Mouse (Mus musculus): Measurements from ENCODE around the gene Tmem140. TPM values are rescaled to one million over a fixed set of nuclear protein-coding genes. Genes with fewer than 3 reads are reported as not detected.

Gene Tmem140
- polyA plus RNA-seq, 1 experiment from 2014 or later: 2.4 TPM

DNA sequence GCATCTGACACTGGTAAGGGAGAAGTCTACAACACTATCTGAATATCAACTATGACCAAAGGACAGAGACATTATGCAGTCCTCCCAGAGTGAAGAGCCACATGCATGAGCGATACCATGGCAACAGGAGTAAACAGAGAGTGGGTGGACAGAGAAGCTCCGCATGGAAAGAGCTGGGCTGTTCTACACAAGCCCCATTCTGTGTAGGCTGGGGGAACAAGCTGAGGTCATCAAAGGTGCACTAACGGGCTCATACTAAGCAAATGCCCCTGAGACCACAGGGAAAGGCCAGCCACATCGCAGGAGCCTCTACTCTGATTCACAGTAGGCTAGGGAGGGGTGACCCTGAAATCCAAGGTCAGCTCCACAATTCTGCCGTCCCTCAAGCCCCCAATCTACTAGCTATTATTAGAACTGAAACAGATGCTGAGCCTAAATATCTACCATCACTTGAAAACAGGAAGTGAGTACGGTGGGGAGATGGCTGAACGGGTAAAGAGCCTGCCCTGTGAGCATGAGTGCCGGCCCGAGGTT lies 39.0 kb downstream of the Tmem140 start:
- Histone ChIP-seq H3K4me1 (replicated peaks) (peaks cover 59% of the 10 kb centered on the region), H3K27me3 (no peaks in the 10 kb centered on the region), H3K27ac (no peak overlapping the region), H3K4me2 (no peak overlapping the region), H3K9me3 (replicated peaks) (no peaks in the 10 kb centered on the region), H3K36me3 (peaks cover 97% of the 10 kb centered on the region), H3K9ac (no peak overlapping the region), H3K4me3 (replicated peaks) (no peak overlapping the region)
- ATAC-seq (ENCODE audit: low read depth): no peak
- DNase-seq: no peak
- WGBS (ENCODE audit: insufficient replicate concordance): 58% methylated on average over 9 of the region's 9 CpGs

DNA sequence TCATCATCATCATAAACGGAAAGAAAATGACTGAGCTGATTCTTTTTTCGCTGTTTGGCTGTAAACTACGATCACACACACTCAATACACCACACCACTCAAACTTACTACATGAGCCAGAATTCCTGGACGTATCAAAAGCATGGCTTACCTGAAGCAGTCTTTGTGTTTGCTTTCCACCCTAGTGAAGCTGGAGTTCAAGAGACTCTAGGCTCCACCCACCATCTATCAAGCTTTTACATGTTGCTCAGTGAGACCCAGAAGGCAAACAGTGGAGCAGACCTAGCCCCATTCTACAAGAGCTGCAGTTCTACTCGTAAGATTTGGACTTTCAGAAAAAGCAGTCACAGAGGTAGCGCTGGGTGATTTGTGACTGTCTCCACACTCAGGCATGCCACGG lies 39.6 kb downstream of the Tmem140 start:
- H3K4me3 ChIP-seq (replicated peaks): no peak overlapping the region

DNA sequence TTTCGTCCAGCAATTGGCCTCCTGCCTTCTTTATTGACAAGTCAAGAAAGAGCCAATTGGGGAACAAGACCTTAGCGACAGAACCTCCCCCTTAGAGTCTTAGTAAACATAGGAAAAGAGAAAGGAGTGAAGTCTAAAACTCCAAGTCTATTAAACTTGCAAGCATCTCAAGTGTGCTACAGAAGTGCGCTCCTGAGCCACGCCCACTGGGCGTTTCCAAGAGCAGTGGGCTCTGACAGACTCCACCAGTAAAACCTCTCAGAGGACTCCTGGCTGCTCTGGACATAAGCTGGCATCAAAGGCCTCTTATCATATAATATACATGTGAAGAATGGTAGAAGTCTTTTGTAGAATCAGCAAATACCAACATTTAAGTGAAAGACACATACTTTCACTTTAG lies 40.5 kb downstream of the Tmem140 start:
- peaks cover 92% of the 10 kb centered on the region for H3K36me3 ChIP-seq
- WGBS (ENCODE audit: insufficient replicate concordance): 67% methylated on average over 5 of the region's 5 CpGs
- H3K9me3 ChIP-seq (replicated peaks): no peaks in the 10 kb centered on the region
- H3K27ac ChIP-seq: no peak overlapping the region
- H3K4me3 ChIP-seq (replicated peaks): no peak overlapping the region
- DNase-seq: no peak
- H3K27me3 ChIP-seq: no peaks in the 10 kb centered on the region
- no peak for ATAC-seq (ENCODE audit: low read depth)
- peaks cover 74% of the 10 kb centered on the region for H3K4me1 ChIP-seq (replicated peaks)
- no peak overlapping the region for H3K9ac ChIP-seq
- no peak overlapping the region for H3K4me2 ChIP-seq

More for the DNA sequence above, 39.6 kb downstream of the Tmem140 start:
- ATAC-seq (ENCODE audit: low read depth): no peak
- 0 out of 2 replicates have a peak overlapping the region, but pooled peaks have one; percentile 11 for H3K9ac ChIP-seq
- no peaks in the 10 kb centered on the region for H3K9me3 ChIP-seq (replicated peaks)
- H3K4me2 ChIP-seq: no peak overlapping the region
- H3K36me3 ChIP-seq: peaks cover 93% of the 10 kb centered on the region
- peaks cover 65% of the 10 kb centered on the region for H3K4me1 ChIP-seq (replicated peaks)
- WGBS (ENCODE audit: insufficient replicate concordance): 85% methylated on average over 7 of the region's 7 CpGs
- H3K27me3 ChIP-seq: no peaks in the 10 kb centered on the region
- DNase-seq: no peak
- H3K27ac ChIP-seq: no peak overlapping the region

DNA sequence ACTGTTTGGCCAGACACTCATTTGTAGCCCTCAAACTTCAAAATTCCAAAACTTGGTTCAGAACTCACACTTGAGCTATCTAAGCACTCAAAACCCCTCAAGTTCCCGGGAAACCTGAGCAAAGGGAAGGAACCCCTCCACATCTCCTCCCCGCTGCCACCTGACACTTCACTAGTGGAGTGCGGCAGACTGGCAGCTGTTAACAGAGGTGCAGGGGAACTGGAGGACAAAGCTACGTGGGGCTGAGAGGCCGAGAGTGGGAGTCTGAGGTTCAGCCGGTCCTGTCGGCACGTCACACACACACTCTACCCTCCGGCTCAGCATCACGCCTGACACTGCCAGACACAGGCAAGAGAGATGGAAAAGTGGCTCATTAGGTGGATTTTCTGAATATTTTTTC lies 40.9 kb downstream of the Tmem140 start:
- Histone ChIP-seq H3K4me1 (replicated peaks) (peaks cover 78% of the 10 kb centered on the region), H3K36me3 (peaks cover 94% of the 10 kb centered on the region)

DNA sequence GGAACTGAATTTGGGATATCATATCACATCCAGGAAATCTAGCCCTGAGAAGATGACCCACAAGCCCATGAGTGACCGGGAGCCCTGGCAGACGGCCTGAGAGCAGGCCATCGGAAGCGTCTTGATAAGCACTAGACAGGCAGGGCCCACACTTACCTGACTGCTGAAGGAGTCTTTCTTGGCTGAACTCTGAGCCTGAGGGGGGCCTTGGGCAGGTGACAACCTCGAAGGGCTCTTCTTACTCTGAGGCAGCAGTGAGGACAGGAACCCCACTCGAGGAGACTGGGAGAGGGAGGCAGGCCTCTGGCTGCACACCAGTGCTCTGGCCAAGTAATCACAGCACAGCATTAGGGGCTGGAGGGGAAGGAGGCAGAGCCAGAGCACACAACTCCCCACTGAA lies 41.4 kb downstream of the Tmem140 start:
- 83% methylated on average over 6 of the region's 6 CpGs for WGBS (ENCODE audit: insufficient replicate concordance)
- no peak overlapping the region for H3K4me2 ChIP-seq
- 0 out of 2 replicates have a peak overlapping the region, but pooled peaks have one; percentile 21 for H3K27ac ChIP-seq

More for the DNA sequence above, 40.9 kb downstream of the Tmem140 start:
- Histone ChIP-seq H3K27ac (no peak overlapping the region; the same call in 1 of the 2 replicates), H3K4me3 (replicated peaks) (no peak overlapping the region), H3K9ac (peak overlapping the region; percentile 20; the same call in 1 of the 2 replicates), H3K4me2 (no peak overlapping the region), H3K27me3 (no peaks in the 10 kb centered on the region), H3K9me3 (replicated peaks) (no peaks in the 10 kb centered on the region)
- ATAC-seq (ENCODE audit: low read depth) (no peak), DNase-seq (no peak)
- 85% methylated on average over 10 of the region's 10 CpGs for WGBS (ENCODE audit: insufficient replicate concordance)

DNA sequence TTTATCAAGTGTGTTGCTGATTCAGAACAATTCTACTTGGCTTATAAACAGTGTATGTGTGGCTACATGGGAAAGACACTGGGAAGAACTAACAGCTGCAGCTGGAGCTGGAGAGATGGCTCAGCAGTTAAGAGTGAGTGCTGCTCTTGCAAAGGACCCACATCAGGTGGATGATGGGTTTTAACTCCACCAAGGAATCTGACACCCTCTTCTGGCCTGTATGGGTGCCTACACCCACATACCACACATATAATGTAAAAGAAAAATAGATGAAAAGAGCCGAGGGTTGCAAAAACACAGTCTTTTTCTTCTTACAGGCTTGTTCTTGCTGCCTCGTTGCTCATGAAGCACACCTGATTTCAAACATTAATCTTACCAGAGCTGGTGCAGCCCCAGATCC lies 43.2 kb downstream of the Tmem140 start:
- peak overlapping the region; percentile 83 for H3K4me2 ChIP-seq
- peaks cover 77% of the 10 kb centered on the region for H3K36me3 ChIP-seq
- peak overlapping the region; percentile 60 for H3K9ac ChIP-seq
- H3K9me3 ChIP-seq (replicated peaks): no peaks in the 10 kb centered on the region
- 73% methylated on average over 2 of the region's 2 CpGs for WGBS (ENCODE audit: insufficient replicate concordance)
- H3K27me3 ChIP-seq: no peaks in the 10 kb centered on the region
- ATAC-seq (ENCODE audit: low read depth) (no peak), DNase-seq (no peak)
- H3K27ac ChIP-seq: peak overlapping the region; percentile 99
- H3K4me3 ChIP-seq (replicated peaks): no peak overlapping the region; the same call in 1 of the 2 replicates
- H3K4me1 ChIP-seq (replicated peaks): peaks cover 85% of the 10 kb centered on the region

More for the DNA sequence above, 41.4 kb downstream of the Tmem140 start:
- no peaks in the 10 kb centered on the region for H3K9me3 ChIP-seq (replicated peaks)
- H3K4me3 ChIP-seq (replicated peaks): no peak overlapping the region
- H3K9ac ChIP-seq: no peak overlapping the region
- DNase-seq: no peak
- no peak for ATAC-seq (ENCODE audit: low read depth)
- peaks cover 78% of the 10 kb centered on the region for H3K4me1 ChIP-seq (replicated peaks)
- H3K36me3 ChIP-seq: peaks cover 94% of the 10 kb centered on the region
- H3K27me3 ChIP-seq: no peaks in the 10 kb centered on the region

DNA sequence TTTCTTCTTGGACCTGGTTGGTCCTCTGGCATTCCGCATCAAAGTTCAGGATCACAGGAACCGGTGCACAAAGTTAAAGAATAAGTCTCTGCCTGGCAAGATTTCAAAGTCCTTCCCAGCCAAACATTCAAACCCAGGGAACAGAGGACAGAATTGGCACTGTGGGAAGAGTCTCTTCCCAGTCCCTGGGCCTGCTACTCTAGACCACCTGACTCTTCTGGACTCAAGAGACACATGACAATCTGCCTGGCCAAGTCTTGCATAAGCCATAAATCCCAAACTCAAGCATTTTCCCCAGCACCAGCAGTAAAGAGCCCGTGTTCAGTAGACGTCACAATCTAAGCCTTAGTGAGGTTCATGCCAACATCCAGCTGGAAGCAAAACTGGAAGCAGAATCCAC lies 43.7 kb downstream of the Tmem140 start:
- peaks cover 72% of the 10 kb centered on the region for H3K36me3 ChIP-seq
- WGBS (ENCODE audit: insufficient replicate concordance): 82% methylated on average over 4 of the region's 4 CpGs

DNA sequence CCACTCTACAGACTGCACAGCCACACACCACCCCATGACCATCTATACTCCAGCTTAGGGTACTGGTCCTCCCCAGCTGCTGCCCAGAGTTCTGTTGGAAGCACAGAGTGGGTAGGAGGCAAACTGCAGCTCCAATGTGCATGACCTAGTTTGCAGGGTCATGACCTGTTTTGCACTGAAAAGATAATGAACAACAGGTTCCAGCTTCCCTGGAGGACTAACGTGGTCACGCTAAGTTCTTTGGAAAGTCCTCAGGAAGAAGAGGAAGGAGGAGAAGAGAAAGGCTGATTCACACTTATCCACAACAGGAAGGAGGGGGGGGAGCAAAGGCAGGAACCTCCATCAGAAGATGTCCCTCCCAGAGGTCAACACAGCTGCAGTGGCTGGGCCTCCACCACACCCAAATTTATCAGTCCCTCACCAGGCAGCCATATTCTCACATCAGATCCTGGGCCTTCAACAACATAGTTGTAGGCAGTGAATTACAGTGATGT lies 44.2 kb downstream of the Tmem140 start:
- Histone ChIP-seq H3K4me1 (replicated peaks) (peaks cover 88% of the 10 kb centered on the region), H3K36me3 (peaks cover 67% of the 10 kb centered on the region), H3K9me3 (replicated peaks) (no peaks in the 10 kb centered on the region), H3K9ac (peak overlapping the region; percentile 84), H3K4me2 (peak overlapping the region; percentile 83), H3K4me3 (replicated peaks) (peak overlapping the region; percentile 45), H3K27me3 (no peaks in the 10 kb centered on the region), H3K27ac (peak overlapping the region; percentile 99)
- WGBS (ENCODE audit: insufficient replicate concordance): 37% methylated on average over 2 of the region's 2 CpGs
- DNase-seq (peak; percentile 76), ATAC-seq (ENCODE audit: low read depth) (peak; percentile 86)

More for the DNA sequence above, 43.7 kb downstream of the Tmem140 start:
- DNase-seq (no peak), ATAC-seq (ENCODE audit: low read depth) (no peak)
- Histone ChIP-seq H3K4me3 (replicated peaks) (peak overlapping the region; percentile 45), H3K4me2 (peak overlapping the region; percentile 83), H3K27ac (peak overlapping the region; percentile 99), H3K9ac (peak overlapping the region; percentile 60), H3K27me3 (no peaks in the 10 kb centered on the region), H3K4me1 (replicated peaks) (peaks cover 88% of the 10 kb centered on the region), H3K9me3 (replicated peaks) (no peaks in the 10 kb centered on the region)

DNA sequence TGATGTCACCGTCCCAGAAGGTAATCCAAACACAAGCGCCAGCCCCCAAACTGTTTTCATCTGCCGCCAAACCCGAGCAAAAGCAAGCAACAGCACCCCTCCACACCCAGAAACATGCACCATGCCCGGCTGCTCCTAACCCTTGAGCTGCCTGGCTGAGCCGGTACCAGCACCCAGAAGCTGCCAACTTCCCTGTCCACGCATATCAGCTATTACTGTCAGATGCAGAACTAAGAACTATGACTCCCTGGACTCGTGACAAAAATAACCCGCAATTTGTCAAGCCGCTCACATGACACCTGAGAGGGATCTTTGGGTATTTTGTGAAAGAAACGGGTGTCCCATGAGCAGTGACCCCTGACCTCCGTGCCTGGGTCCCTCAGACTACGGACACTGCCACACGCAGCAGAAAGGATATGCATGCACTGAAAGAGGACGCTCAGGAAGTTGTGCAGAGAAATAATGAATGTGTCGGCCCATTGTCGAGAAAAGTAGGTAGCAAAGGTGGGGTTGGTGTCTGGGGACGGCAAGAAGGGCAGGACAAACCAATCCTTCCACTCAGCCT lies 44.8 kb downstream of the Tmem140 start:
- Histone ChIP-seq H3K27ac (peak overlapping the region; percentile 99), H3K36me3 (peaks cover 60% of the 10 kb centered on the region), H3K9ac (peak overlapping the region; percentile 84), H3K4me1 (replicated peaks) (peaks cover 84% of the 10 kb centered on the region), H3K9me3 (replicated peaks) (no peaks in the 10 kb centered on the region), H3K27me3 (no peaks in the 10 kb centered on the region), H3K4me2 (peak overlapping the region; percentile 83), H3K4me3 (replicated peaks) (peak overlapping the region; percentile 45)
- 63% methylated on average over 18 of the region's 18 CpGs for WGBS (ENCODE audit: insufficient replicate concordance)
- DNase-seq: peak; percentile 28
- ATAC-seq (ENCODE audit: low read depth): peak; percentile 46

DNA sequence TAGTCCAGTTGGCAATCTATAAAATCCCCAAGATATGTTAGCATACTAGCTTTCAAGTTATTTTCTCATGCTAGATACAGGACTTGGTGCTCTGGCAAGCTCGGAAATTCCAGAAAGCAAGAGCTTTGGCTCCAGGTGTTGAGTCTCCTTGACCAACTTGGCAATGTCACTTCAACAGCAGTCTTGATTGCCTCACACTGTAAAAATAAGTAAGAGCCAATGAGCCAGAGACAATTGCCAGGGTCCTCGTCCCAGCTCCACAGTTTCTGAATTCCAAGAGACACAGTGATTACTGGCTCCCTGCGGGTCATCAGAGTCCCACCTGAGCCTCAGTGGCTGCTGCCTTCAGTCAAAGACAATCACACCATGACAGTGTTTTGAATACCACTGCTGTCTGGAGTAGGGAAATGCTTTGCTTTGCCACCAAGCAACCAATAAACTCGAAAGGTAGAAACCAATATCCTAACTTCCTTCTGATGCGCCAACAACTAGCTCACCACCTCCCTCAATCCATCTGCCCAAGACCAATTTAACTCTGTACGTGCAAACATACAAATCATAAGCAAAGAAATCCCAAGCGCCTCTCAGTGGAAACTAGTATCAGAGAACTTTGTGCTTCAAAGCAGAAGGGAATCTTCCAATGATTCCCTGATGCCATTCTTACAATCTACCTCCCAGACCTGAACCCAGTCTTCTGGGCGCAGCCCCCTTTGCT lies 46.8 kb downstream of the Tmem140 start:
- no peaks in the 10 kb centered on the region for H3K9me3 ChIP-seq (replicated peaks)
- H3K4me1 ChIP-seq (replicated peaks): peaks cover 77% of the 10 kb centered on the region
- WGBS (ENCODE audit: insufficient replicate concordance): 33% methylated on average over 8 of the region's 8 CpGs
- ATAC-seq (ENCODE audit: low read depth) (no peak), DNase-seq (no peak)
- peak overlapping the region; percentile 83 for H3K4me2 ChIP-seq
- no peaks in the 10 kb centered on the region for H3K27me3 ChIP-seq
- peak overlapping the region; percentile 84 for H3K9ac ChIP-seq
- H3K27ac ChIP-seq: peak overlapping the region; percentile 99
- H3K4me3 ChIP-seq (replicated peaks): peak overlapping the region; percentile 76
- peaks cover 41% of the 10 kb centered on the region for H3K36me3 ChIP-seq
